Mouse (Mus musculus) heart, postnatal 0 days (tissue): ENCODE results near the gene Arhgap32. TPM values are rescaled to one million over a fixed set of nuclear protein-coding genes. Genes with fewer than 3 reads are reported as not detected.

ENCODE experiments used
- ATAC-seq: fragments of 200-750 bp; cut with Nextera tagmentation; 2 replicates; pipeline ENCODE4 v1.8.0; 2017; ENCODE audit warnings: low read depth, moderate number of reproducible peaks, moderate library complexity; ENCODE audit not compliant: insufficient read depth
- DNase-seq: peaks from one replicate; pipeline ENCODE4 v3.0.0-alpha.2; 2016; ENCODE audit warnings: low spot score
- H3K27ac ChIP-seq: fragments of 300-500 bp; sonication (generic); 2 replicates; pipeline ENCODE4 v1.5.1; 2014; ENCODE audit warnings: low read depth, mild to moderate bottlenecking
- H3K27me3 ChIP-seq: fragments of 300-500 bp; sonication (generic); 2 replicates; pipeline ENCODE4 v1.6.1; 2014; ENCODE audit warnings: low read length, mixed read lengths; ENCODE audit not compliant: control insufficient read depth, insufficient read depth
- H3K36me3 ChIP-seq: fragments of 300-500 bp; sonication (generic); replicated peaks from 2 replicates; pipeline ENCODE4 v1.6.1; 2014; ENCODE audit warnings: low read length, mixed read lengths; ENCODE audit not compliant: control insufficient read depth, insufficient read depth
- H3K4me1 ChIP-seq: fragments of 300-500 bp; sonication (generic); 2 replicates; pipeline ENCODE4 v1.6.1; 2014; ENCODE audit warnings: antibody characterized with exemption; ENCODE audit not compliant: control insufficient read depth, insufficient read depth
- H3K4me2 ChIP-seq: fragments of 300-500 bp; sonication (generic); 2 replicates; pipeline ENCODE4 v1.6.1; 2014; ENCODE audit warnings: low read depth, mild to moderate bottlenecking, low read length, moderate library complexity
- H3K4me3 ChIP-seq: fragments of 300-500 bp; sonication (generic); 2 replicates; pipeline ENCODE4 v1.5.1; 2014; ENCODE audit warnings: low read depth, low read length
- H3K9ac ChIP-seq: fragments of 300-500 bp; sonication (generic); replicated peaks from 2 replicates; pipeline ENCODE4 v1.6.1; 2014; ENCODE audit warnings: low read depth, low read length, mixed read lengths
- H3K9me3 ChIP-seq: fragments of 300-500 bp; sonication (generic); replicated peaks from 2 replicates; pipeline ENCODE4 v1.6.1; 2016; ENCODE audit warnings: low read length; ENCODE audit not compliant: control insufficient read depth
- CTCF ChIP-seq: IDR thresholded peaks from 2 replicates; pipeline ENCODE4 v1.5.1; 2016; ENCODE audit warnings: antibody characterized with exemption, control low read depth, low read depth
- EP300 ChIP-seq: IDR thresholded peaks from 2 replicates; pipeline ENCODE4 v1.6.1; 2016; ENCODE audit warnings: antibody characterized with exemption, low read depth
- WGBS: fragments of 180-500 bp; shearing (Covaris S2); extraction: QIAGEN DNeasy Blood & Tissue Kit; methylation state at CpG from one replicate; pipeline ENCODE4 v1.1.7; 2014; 5-methylcytosine and 5-hydroxymethylcytosine counted together
- polyA plus RNA-seq: library from polyadenylated mRNA; unstranded; fragments of >200 nt; fragmentation: Nextera tagmentation; extraction: Ambion mirVana; gene quantifications from 2 replicates; pipeline ENCODE4 v1.2.1, GENCODE M21; 2015
- total RNA-seq: library from RNA; depleted of rRNA; stranded (reverse); fragments of >200 nt; gene quantifications from 2 replicates; pipeline ENCODE4 v1.2.3, GENCODE M21; 2014; ENCODE audit warnings: low replicate concordance

Gene Arhgap32
- total and polyA plus RNA-seq, 2 experiments from 2014 or later = 1.8 to 9.0 TPM

- H3K4me1 ChIP-seq = peaks cover 26% of the 10 kb centered on the region
- no peak overlapping the region for H3K27ac ChIP-seq
- no peak overlapping the region for H3K4me3 ChIP-seq
- no peak overlapping the region for H3K4me2 ChIP-seq
- DNase-seq = no peak
- WGBS = 33% methylated on average over 13 of the region's 13 CpGs
- no peaks in the 10 kb centered on the region for H3K27me3 ChIP-seq
- H3K9me3 ChIP-seq = no peaks in the 10 kb centered on the region
- H3K9ac ChIP-seq = no peak overlapping the region
- no peaks in the 10 kb centered on the region for H3K36me3 ChIP-seq
- TF ChIP-seq CTCF (no peak), EP300 (no peak)
- ATAC-seq = no peak
Measured at GRCm38 (mm10) chr9:32094351-32095120, 21.4 kb upstream of the Arhgap32 start.

GRCm38 (mm10) chr9:32095511-32095910 is 20.4 kb upstream of the Arhgap32 start:
- ATAC-seq = no peak
- Histone ChIP-seq H3K4me1 (peaks cover 27% of the 10 kb centered on the region), H3K4me2 (no peak overlapping the region), H3K27me3 (no peaks in the 10 kb centered on the region), H3K27ac (no peak overlapping the region), H3K9me3 (no peaks in the 10 kb centered on the region), H3K9ac (no peak overlapping the region), H3K36me3 (no peaks in the 10 kb centered on the region), H3K4me3 (no peak overlapping the region)
- no peak for DNase-seq
- TF ChIP-seq CTCF = no peak
- TF ChIP-seq EP300 = no peak
- WGBS = 82% methylated on average over 4 of the region's 4 CpGs

DNA sequence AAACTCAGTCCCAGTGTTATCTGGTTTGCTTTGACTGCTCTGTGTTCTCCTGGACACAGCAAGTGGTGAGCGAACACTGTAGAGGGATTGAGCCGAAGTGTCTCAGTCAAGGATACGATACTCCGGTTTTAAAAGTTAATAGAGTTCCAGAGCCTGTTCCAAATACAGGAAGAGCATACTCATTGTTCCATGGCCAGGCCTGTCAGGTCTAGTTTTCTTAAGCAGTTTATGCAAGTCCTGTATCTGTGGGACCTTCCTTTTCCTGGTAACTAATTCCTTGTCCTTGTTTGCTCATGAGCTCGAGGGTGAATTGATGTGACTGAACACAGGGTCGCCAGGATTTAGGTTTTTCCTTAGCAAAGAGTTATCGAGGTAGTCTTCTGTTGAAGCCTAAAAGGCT is 19.4 kb upstream of the Arhgap32 start:
- TF ChIP-seq EP300 = no peak
- TF ChIP-seq CTCF = no peak
- H3K4me1 ChIP-seq = peaks cover 29% of the 10 kb centered on the region
- no peaks in the 10 kb centered on the region for H3K9me3 ChIP-seq
- peak overlapping the region; percentile 64 for H3K27ac ChIP-seq
- H3K9ac ChIP-seq = peak overlapping the region; percentile 23; the same call in 1 of the 2 replicates
- peak; percentile 51 for DNase-seq
- 23% methylated on average over 7 of the region's 7 CpGs for WGBS
- H3K4me2 ChIP-seq = peak overlapping the region; percentile 43
- ATAC-seq = no peak; the same call in 1 of the 2 replicates
- H3K4me3 ChIP-seq = no peak overlapping the region
- no peaks in the 10 kb centered on the region for H3K27me3 ChIP-seq
- H3K36me3 ChIP-seq = no peaks in the 10 kb centered on the region

- no peak; the same call in 1 of the 2 replicates for ATAC-seq
- H3K9ac ChIP-seq = no peak overlapping the region
- no peak overlapping the region for H3K4me3 ChIP-seq
- TF ChIP-seq CTCF (no peak), EP300 (no peak)
- H3K9me3 ChIP-seq = no peaks in the 10 kb centered on the region
- no peaks in the 10 kb centered on the region for H3K27me3 ChIP-seq
- no peak overlapping the region for H3K27ac ChIP-seq
- peak; percentile 4 for DNase-seq
- 34% methylated on average over 4 of the region's 4 CpGs for WGBS
- no peaks in the 10 kb centered on the region for H3K36me3 ChIP-seq
- peaks cover 29% of the 10 kb centered on the region for H3K4me1 ChIP-seq
- H3K4me2 ChIP-seq = no peak overlapping the region; the same call in 1 of the 2 replicates
Measured at GRCm38 (mm10) chr9:32097123-32097522, 18.8 kb upstream of the Arhgap32 start.

DNA sequence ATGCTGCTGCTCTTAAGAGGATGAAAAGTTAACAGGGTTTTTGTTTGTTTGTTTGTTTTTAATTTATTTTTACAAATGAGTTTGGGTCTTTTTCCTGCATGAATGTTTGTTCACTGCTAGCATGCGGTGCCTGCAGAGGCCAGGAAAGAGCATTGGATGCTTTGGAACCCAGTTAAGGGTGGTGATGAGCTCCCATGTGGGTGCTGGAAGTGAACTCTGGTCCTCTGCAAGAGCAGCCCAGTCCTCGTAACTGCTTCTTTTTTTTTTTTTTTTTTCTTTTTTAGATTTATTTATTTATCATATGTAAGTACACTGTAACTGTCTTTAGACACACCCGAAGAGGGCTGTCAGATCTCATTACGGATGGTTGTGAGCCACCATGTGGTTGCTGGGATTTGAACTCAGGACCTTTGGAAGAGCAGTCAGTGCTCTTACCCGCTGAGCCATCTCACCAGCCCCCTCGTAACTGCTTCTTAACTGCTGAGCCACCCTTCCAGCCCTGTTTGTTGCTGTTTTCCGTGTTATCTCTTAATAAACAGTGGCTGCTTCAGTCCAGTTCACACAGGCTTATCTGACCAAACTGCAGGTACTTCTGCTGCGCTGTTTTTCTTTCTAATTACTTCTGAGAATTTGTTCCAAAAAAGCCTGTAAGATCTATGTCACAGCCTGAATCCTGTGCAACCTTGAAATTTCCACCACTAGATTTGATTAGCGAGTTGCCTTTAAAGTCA is 17.3 kb upstream of the Arhgap32 start:
- no peak overlapping the region for H3K9ac ChIP-seq

More for the DNA sequence above, 17.3 kb upstream of the Arhgap32 start:
- DNase-seq (no peak), ATAC-seq (no peak)
- Histone ChIP-seq H3K36me3 (no peaks in the 10 kb centered on the region), H3K27me3 (no peaks in the 10 kb centered on the region), H3K4me3 (no peak overlapping the region), H3K9me3 (no peaks in the 10 kb centered on the region), H3K4me2 (no peak overlapping the region), H3K27ac (no peak overlapping the region), H3K4me1 (peaks cover 23% of the 10 kb centered on the region)
- TF ChIP-seq EP300 (no peak), CTCF (no peak)
- WGBS = 88% methylated on average over 9 of the region's 9 CpGs
